Mouse (Mus musculus) kidney, adult 8-10 months (tissue): ENCODE results near the gene Ctsd.
A peak's percentile ranks its signal among the peaks of the same experiment; 100 is the strongest.

Source experiments
- DNase-seq, 2 experiments: peaks; one replicate each; pipeline ENCODE4 v3.0.0; 2022

Ctsd gene

GRCm38 (mm10) chr7:142399250-142399649 lies 11.4 kb upstream of the Ctsd start:
- no peak for DNase-seq

- peak; percentile 21 to 45 for DNase-seq
Measured at GRCm38 (mm10) chr7:142398052-142398451, 10.2 kb upstream of the Ctsd start.

GRCm38 (mm10) chr7:142396611-142397010 lies 8.8 kb upstream of the Ctsd start:
- DNase-seq = no peak

GRCm38 (mm10) chr7:142395472-142395871 lies 7.6 kb upstream of the Ctsd start:
- no peak for DNase-seq

GRCm38 (mm10) chr7:142394261-142395190 lies 6.7 kb upstream of the Ctsd start:
- DNase-seq = no peak

- peak; percentile 62 to 67 for DNase-seq
Measured at GRCm38 (mm10) chr7:142393191-142393590, 5.4 kb upstream of the Ctsd start.

GRCm38 (mm10) chr7:142391609-142392008 lies 3.8 kb upstream of the Ctsd start:
- no peak for DNase-seq

- DNase-seq = no peak
Measured at GRCm38 (mm10) chr7:142391108-142391507, 3.3 kb upstream of the Ctsd start.

- DNase-seq = no peak
Measured at GRCm38 (mm10) chr7:142389961-142390650, 2.3 kb upstream of the Ctsd start.

GRCm38 (mm10) chr7:142388740-142389139 lies 902 bp upstream of the Ctsd start:
- DNase-seq = no peak

GRCm38 (mm10) chr7:142388198-142388597 lies 360 bp upstream of the Ctsd start:
- no peak for DNase-seq

GRCm38 (mm10) chr7:142386621-142387201 lies 1.1 kb downstream of the Ctsd start:
- peak in 1 of 2 experiments; percentile 34 for DNase-seq

GRCm38 (mm10) chr7:142385742-142386403 lies 2.0 kb downstream of the Ctsd start:
- no peak for DNase-seq

- no peak for DNase-seq
Measured at GRCm38 (mm10) chr7:142384306-142384705, 3.5 kb downstream of the Ctsd start.

- no peak for DNase-seq
Measured at GRCm38 (mm10) chr7:142382567-142382966, 5.3 kb downstream of the Ctsd start, which contains the start of gene Gm49369. Gene Gm49369, minus strand, starts transcription at chr7:142382667.

GRCm38 (mm10) chr7:142381175-142381574 lies 6.7 kb downstream of the Ctsd start:
- DNase-seq = no peak

GRCm38 (mm10) chr7:142379186-142379585 lies 8.7 kb downstream of the Ctsd start:
- DNase-seq = no peak

- DNase-seq = no peak
Measured at GRCm38 (mm10) chr7:142377233-142377925, 10.5 kb downstream of the Ctsd start.

- no peak for DNase-seq
Measured at GRCm38 (mm10) chr7:142376096-142376495, 11.7 kb downstream of the Ctsd start.

GRCm38 (mm10) chr7:142375261-142375724 lies 12.5 kb downstream of the Ctsd start:
- peak; percentile 47 to 59 for DNase-seq

GRCm38 (mm10) chr7:142374413-142375015 lies 13.3 kb downstream of the Ctsd start:
- DNase-seq = no peak
